Mouse (Mus musculus) right cerebral cortex, postnatal 36 days (tissue): ENCODE data around the gene Gpbar1.
"Not testable (repeated sequence)": the region's sequence is repeated elsewhere in the genome, so short reads cannot be mapped to it uniquely, and the experiment has no call there.

Experiments used
- DNase-seq, 2 experiments: peaks; one replicate each; pipeline ENCODE4 v3.0.0; 2022; ENCODE audit warnings: low spot score in 2 of 2, mixed read lengths in 1 of 2

Gpbar1 gene

DNA sequence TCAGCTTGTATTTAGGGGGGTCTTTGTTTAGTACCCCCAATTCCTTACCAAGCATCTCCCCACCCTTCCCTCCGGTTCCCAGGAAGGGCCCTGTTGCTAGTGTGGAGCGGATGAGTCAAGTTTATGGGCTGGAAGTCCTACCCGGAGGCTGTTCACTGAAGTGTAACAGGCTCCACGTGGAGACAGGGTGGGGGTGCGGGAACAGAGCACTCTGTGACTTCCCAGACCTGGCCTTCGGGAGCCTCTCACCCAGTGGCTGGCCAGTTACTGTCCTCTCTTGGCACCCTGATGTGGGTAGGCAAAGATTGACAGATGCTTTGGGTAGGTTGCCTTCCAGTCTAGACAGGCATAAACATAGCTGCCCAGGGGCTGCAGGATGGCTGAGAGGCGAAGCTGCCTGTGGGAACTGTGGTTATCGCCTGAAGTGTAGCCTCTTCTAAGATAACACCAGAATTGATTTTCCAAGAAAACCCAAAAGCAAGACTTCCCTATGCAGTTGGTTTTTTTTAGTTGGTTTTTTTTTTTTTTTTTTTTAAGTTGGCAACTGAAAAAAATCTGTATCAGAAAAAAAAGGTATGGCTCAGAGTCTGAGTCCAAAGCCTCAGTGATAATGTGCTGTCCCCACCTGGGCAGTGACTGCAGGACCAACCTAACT is 340 bp upstream of the Gpbar1 start:
- DNase-seq, result no peak

DNA sequence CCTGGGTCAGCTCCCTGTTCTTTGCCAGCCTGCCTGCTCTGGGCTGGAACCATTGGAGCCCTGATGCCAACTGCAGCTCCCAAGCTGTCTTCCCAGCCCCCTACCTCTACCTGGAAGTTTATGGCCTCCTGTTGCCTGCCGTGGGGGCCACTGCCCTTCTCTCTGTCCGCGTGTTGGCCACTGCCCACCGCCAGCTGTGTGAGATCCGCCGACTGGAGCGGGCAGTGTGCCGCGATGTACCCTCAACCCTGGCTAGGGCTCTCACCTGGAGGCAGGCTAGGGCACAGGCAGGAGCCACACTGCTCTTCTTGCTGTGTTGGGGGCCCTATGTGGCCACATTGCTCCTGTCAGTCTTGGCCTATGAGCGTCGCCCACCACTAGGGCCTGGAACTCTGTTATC is 638 bp downstream of the Gpbar1 start:
- no peak for DNase-seq

DNA sequence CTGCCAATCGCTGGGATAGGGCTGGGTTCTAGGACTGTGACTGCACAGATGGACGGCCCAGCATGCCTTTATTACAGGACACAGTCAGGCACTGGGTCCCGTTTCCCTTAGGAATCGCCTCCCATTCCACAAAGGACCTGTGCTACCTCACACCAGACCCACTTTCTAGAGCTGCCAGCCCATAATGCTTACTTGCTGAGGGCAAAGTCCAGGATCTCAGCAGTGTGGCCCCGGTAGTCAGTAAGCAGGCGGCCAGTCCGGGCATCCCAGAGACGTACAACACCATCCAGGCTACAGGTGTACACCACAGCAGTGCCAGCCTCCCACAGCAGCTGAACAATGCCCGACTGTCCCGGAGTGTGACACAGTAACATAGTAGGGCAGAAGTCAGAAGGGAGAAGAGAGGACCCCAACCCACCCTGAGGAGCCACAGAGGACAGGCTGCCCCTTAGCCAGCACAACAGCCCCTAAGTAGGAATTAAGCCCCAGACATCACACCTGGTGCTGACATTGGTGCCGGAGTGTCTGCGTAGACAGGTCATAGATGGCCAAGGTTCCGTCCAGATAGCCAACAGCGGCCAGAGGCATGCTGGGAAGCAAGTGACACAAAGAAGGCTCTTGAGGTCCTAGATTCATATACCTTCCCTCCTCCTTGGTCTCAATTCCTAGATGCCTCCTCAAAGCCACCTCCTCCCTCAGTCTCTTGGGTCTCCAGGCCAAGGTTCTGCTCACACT is 2.4 kb downstream of the Gpbar1 start:
- DNase-seq, result no peak

DNA sequence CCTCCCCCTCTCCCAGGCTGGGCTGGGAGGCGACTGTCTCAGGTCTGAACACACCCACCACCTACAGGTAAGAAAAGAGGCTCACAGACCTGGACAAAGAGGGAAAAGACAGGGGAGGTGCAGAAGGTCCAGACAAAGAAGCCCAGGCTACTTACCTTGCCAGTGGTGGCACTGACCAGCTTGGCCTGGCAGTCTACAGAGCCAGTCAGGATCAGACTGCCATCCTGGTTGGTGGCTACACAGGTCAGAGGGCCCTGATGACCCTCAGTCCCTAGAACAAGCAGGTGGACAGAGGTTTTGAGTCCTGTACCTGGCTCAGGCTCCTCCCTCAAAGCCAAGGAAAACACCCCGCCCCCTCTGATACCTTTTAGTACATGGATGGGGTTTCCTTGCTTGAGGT is 3.0 kb downstream of the Gpbar1 start:
- no peak for DNase-seq

DNA sequence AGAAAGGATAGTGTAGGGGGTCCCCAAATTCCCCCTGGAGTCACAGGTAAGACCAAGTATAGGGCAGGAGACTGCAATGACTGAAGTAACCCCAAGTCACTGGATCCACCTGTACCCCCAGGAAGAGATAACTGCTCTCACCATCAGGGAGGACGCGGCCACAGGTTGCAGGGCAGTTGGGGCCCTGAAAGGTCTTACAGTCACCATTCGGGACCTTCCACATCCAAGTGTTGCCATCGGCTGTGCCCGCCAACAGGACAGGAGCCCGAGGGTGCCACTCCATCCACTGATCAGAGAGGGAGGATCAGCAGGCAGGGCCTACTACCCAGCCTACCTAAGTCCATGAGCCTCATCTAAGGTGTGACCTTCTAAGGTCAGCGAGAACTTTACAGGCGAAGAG is 3.5 kb downstream of the Gpbar1 start:
- DNase-seq, result no peak

DNA sequence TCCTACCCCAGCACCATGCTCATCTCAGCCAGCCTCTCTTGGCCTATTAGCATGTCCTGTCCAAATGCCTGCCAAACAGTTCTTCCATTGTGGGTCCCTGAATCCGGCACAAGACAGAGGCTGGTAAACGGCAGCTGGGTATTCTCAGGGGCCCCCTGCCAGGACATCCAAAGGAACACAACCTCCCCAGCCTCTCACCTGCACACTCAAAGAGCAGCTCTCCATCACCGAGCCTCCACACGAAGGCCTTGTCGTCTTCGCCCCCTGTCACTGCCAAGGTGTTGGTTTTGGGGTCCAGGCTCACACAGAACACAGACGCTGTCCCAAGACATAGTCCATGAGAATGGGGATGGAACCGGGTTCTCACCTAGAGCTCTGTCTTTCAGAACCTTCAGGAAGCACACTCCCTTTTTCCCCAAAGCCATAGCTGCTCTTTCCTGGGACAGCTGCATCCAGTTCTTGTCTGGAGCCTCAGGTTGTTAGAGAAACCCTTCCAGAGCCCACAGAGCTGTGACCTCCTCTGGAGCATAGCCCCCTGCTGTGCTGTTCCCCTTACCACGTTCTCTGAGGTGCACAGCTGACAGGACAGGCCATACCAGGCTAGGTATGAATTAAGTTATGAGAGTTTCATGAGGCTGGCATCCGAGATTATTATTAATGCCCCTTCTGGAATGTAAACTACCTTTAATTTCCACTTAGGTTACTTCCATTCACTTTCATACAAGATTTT is 4.7 kb downstream of the Gpbar1 start:
- DNase-seq, result no peak

DNA sequence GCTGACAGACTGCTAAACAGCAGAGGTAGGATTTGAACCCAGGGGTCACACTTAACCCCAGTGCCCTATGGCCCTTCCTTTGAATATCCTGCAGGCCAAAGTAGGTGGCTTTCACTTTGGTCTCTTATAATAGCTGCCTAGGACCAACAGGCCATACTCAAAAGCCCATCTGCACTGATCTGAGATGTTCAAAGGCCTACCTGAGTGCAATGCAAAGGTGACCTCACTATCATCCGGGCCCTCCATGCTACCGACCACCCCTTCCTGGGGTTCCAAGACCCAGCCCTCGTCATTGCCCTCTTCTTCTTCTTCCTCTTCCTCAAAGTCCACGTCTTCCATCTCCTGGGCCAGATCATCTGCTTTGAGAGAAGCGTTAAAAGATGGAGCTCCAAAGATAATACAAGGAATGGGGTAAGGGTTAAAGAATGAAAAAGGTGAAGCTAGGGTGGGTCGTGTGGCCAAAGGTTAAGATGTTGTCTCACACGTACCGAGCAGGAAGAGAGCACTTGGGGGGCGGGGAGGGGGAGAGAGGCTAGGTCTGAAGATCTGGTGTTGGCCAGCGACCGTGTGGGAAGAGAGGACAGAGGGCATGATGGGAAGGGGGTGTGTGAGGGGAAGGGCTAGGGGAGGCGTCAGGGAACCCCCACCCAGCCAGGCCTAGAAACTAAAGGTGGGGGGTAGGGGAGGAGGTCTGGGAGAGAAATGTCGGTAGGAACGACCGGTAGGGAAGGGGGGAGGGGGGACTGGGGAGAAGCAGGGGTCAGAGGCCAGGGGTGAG is 5.5 kb downstream of the Gpbar1 start:
- DNase-seq, result peak in 1 of 2 experiments; percentile 32

DNA sequence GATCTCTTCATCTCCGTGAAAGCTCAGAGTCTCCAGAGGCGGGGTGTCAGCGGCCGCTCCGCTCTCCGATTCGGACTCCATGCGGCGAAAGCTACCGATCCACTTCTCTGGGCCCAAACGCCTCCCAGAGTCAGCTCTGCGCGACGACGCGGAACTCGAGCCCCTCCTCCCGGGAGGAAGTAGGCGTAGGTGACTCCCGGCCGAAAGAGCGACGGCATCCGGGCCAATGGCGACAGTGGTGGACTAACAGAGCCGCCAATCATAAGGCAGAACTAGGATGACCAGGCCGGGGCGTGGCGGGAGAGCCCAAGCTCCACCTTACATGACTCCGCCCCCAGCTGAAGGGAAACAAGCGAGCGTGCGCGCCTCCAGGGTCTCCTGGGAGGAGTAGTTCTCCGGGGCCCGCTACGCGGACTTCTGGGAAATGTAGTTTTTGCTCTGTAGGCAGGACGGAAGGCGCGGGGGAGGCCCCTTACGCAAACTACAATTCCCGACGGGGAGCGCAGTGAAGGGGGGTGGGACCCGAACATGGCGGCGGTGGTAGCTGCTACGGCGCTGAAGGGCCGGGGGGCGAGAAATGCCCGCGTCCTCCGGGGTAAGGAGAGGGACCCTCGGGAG is 6.3 kb downstream of the Gpbar1 start, which contains the start of the genes Aamp and Pnkd:
Aamp (minus strand) TSS at position 196 of the 618 bp plus-strand sequence.
Pnkd (plus strand) TSS at position 388 of the 618 bp plus-strand sequence.
- DNase-seq, result peak; percentile 100

DNA sequence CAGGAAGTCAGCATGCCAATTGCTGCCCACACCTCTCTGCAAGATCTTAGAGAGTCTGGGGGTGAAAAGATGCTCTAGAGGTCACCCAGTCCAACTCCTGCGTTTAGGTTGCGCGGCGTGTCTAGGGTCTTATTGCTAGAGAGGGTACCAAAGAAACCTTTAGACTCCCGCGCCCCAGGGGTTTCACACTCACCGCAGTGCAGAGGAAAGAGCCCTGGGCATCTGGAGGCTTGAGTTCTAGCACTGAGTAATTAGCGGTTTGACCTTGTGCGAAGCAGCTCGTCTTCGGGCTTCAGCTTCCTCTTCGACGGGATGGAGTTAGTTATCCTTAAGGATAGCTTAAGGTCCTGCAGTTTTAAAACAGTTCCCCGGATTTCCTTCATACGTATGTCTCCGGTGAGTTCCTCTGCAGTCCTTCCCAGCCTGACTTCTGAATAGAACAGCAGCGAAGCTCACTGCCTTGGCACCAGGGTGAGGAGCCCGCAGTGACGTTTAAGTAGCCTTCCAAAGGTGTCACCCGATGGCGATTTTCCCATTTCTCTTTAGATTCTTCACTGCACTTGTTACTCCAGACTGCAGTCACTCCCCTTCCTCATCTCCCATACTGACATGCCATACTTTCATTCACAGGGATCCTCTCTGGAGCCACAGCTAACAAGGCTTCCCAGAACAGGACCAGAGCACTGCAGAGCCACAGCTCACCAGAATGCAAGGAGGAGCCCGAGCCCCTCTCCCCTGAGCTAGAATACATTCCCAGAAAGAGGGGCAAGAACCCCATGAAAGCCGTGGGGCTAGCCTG is 7.1 kb downstream of the Gpbar1 start:
- no peak for DNase-seq

DNA sequence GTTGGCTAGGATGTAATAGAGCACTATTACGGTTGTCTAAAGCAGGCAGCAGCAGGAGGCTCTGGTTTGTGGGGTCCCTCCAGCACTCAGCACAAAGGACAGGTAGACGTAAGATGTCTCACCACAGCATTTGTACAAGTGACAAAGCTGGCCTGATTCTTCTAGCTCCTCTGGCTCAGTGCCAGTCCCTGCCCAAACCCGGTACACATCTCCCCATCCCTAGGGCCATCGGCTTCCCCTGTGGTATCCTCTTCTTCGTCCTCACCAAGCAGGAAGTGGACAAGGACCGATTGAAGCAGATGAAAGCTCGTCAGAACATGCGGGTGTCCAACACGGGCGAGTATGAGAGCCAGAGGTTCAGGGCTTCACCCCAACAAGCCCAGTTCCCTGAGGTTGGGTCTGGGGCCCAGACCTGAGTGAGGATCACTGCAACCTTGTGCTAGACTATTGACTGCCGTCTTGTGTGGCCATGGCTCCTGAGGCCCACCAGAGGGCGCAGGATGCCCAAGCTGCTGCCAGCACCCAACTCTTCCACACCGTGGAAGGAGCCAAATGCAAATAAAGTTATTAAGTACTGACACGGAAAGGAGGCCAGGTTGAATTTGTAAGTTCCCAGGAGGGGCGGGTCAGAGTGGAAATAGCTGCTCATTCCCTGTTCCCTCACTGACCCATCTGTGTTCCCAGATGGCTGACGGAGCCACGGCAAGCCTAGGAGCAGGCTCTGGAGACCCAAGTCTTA is 8.7 kb downstream of the Gpbar1 start:
- not testable (repeated sequence) for DNase-seq

DNA sequence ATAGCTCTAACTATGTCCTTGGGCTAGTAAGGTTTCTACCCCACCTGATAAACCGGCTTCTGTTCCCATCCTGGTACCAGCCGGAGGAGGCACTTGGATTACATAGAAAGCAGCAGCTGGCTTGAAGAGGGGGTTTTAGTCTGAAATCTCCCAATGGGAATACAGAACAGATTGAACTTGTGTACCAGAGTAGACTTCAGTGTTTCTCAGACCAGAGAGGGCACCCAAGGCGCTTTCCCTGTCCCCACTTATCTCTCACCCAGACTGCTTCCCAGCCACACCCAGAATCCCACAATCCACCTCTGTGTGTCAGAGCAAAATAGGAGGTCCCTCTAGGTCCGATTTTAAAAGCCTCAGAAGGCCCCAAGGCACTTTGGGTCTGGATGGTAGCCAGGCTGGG is 10.0 kb downstream of the Gpbar1 start:
- DNase-seq, result no peak

DNA sequence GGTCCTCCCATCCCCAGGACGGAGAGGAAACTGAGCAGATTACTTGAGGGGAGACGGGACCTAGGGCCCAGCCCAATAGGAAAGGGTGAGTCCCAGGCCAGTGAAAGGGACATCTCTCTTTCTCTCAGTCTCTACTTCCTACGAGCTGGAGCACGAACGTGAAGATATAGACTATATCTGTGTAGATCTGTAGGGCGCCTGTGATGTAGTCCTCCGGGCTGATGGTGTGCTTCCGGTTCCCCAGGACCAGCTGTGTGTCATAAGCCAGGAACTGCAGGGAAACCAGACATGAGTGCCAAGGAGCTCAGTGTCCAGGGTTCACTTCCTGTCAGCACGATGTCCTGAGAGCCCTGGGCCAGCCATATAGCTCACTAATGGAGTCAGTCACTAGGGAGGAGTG is 10.9 kb downstream of the Gpbar1 start:
- DNase-seq, result no peak

DNA sequence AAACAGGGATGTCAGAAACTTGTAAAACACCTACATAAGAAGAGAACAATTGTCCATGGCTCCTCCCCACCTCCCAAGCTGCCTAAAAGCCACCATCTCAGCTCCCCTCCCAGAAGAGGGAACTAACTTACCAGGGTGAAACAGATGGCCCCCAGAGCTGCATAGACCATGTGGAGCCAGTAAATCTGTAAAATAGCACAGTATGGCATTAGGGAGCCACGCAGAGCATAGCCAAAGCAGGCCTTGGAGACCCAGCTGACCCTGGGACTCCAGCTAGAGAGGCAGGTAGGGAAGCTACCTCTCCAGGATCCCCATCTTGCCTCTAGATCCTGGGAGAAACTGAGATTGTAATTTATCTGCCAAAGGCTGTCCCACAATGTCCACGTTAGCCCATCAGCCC is 11.4 kb downstream of the Gpbar1 start:
- no peak for DNase-seq

DNA sequence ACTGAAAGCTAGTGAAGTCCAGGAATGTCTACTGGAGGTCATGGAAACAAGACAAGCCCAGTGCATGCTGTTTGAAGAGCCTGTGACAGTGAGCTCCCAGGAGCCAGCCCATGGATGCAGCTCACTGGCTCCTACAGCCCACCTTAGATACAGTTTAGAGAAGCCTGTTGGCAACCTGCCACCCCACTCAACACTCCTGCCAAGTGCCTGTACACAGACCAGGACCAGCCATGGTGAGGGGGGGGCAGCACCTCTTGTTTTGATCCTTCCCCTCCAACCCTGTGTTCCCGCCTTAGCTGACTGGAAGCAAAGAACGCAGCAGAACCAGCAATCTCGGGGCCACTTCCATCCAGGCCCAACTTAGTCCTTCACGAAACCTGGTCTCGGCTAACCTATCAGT is 11.8 kb downstream of the Gpbar1 start:
- DNase-seq, result no peak

DNA sequence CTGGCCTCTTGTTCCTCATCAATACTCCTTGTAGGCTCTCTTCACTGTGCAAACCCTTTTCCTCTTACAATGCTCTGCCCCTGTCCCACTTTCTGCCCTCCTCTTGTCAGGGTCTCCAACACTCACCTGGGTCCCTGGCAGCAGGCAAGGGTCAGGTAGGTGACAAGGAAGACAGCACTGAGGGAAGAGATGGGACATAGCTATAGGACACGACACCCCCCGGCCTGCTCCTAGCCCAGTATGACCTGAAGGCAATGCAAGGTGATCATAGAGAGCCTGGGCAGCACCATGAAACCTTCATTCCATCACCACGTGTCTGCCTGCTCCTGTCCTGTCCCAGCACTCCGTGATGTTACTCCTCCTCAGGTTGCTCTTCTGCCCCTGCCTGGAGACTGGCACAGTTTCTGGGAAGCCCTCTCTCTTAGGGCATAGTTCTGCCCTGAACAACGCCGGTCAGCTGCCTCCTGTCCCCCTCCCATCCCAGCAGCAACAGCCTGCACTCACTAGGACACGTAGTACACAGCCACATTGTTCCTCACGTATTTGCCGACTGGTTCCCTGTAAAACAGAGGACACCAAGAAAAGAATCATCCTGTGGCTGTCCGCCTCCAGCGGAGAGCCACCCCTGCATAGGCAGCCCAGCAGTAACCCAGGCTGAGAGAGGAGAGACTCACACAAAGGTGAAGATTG is 14.1 kb downstream of the Gpbar1 start:
- DNase-seq, result no peak

DNA sequence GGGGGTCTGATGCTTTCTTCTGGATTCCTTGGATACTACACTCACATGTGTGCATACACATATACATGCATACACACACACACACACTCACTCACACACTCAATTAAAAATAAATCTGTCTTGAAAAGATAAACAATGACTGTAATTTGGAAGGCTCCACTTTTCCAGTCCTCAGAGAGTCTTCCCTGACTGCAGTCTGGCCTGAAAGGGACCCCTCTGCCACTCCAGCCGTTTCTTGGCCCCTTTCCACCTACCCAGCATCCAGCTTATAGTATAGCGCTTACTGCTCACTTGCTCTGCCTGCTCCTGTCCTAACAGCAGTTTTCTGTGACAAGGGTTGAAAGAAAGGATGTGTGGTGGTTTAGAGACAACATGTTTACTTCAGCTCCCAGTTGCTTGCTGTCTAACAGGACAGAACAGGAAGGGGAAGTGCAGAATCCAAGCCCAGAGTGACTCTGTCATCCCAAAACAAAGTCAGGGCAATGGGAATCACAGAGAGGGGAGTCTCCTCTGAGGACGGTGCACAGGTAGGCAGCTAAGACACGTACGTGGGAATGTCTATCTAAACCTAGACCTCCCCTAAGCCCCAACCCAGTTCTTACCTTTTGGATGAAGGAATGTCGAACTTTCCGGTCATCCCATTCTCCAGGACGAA is 15.1 kb downstream of the Gpbar1 start:
- no peak for DNase-seq

DNA sequence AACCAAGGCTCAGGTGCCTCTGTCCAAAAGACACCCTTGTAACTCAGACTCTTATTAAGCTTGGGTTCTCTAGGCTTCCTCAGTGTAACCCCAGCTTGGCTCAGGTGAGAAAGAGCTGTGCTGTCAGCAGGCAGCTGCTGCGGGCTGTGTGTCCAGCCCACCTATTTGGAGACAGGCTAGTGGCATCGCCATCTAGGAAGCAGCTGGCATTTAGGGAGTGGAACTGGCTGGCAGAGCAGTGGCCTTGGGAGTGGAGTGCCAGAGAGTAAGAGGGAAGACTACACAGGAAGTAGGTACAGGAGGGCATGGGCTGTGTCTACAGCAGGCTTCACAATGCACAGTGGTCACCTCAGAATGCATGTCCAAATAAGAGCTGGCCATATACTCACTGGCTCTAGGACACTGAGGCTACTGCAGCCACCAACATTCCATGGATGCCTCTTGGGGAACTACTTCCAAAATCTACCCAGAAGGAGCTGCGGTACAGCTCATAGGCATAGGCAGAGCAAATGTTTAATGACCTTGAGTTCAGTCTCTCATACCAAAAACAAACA is 15.8 kb downstream of the Gpbar1 start:
- DNase-seq, result no peak

DNA sequence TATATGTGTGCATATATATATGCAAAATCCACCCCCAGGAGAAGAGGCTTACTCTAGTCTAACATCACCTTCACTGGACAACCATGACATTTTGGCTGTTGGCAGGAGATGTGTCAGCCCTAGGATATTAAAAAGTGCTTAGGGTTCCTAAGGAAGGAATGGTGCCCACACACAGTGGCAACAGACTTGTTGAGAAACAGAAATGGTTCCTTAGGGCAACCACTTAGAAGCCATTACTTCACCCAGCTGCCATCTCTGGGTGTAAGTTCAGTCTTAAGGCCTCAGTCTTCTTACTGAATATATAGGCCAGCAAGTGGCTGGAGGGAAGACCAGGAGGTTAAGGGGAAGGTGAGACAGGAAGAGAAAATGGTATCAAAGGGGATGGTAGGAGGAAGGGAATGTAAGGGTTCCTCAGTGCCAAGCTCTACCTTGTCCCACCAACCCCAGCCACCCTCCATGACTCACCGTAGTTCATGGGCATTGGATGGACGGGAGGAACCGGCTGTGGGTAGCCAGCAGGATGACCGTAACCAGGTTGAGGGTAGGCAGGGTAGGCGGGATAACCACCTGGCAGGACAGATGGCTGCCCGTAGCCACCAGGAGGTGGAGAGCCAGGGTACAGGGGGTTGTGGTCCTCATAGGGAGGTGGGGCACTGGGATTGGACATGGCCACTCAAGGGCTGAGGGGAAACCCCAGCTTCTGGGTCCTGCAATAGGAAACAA is 16.5 kb downstream of the Gpbar1 start:
- DNase-seq, result no peak
